Mouse (Mus musculus): ENCODE measurements around the gene AL732309.1. TPM values are rescaled to one million over a fixed set of nuclear protein-coding genes. Genes with fewer than 3 reads are reported as not detected.
A peak's percentile ranks its signal among the peaks of the same experiment; 100 is the strongest.

Gene AL732309.1
- 1 to 10 TPM; 3.8 to 3.9 TPM for total RNA-seq (2021)
- long read RNA-seq, transcript AL732309.1-201 (1 exons, 2,045 nt) = major isoform, 11 of 11 reads
- long read RNA-seq, partial matches to known transcripts = 0 of 11 reads
- long read RNA-seq, other reads (novel, unspliced or antisense) = 0 of 11 reads

- DNase-seq (ENCODE audit: low spot score in 2 of 2) = no peak
These were observed at the start of gene AL732309.1 for GRCm38 (mm10) chr2:25246183-25247072. AL732309.1 (minus strand) TSS chr2:25246863.

GRCm38 (mm10) chr2:25293706-25294105 lies 47.0 kb upstream of the AL732309.1 start:
- DNase-seq (ENCODE audit: low spot score in 2 of 2) = no peak

- peak; percentile 54 to 66 for DNase-seq (ENCODE audit: low spot score in 2 of 2)
These were observed 46.2 kb upstream of the AL732309.1 start for GRCm38 (mm10) chr2:25292856-25293255.

GRCm38 (mm10) chr2:25292054-25292544 lies 45.4 kb upstream of the AL732309.1 start:
- DNase-seq (ENCODE audit: low spot score in 2 of 2) = peak in 1 of 2 experiments; percentile 60

- no peak for DNase-seq (ENCODE audit: low spot score in 2 of 2)
These were observed 44.8 kb upstream of the AL732309.1 start for GRCm38 (mm10) chr2:25291184-25292053.

GRCm38 (mm10) chr2:25290816-25291130 lies 44.1 kb upstream of the AL732309.1 start:
- DNase-seq (ENCODE audit: low spot score in 2 of 2) = peak; percentile 46 to 70

GRCm38 (mm10) chr2:25290101-25290815 lies 43.6 kb upstream of the AL732309.1 start:
- DNase-seq (ENCODE audit: low spot score in 2 of 2) = peak; percentile 71 to 77

- no peak for DNase-seq (ENCODE audit: low spot score in 2 of 2)
These were observed 43.0 kb upstream of the AL732309.1 start, which contains the start of gene Lrrc26 for GRCm38 (mm10) chr2:25289651-25290050. Lrrc26 (plus strand) TSS chr2:25289915.

- no peak for DNase-seq (ENCODE audit: low spot score in 2 of 2)
These were observed 42.2 kb upstream of the AL732309.1 start for GRCm38 (mm10) chr2:25288734-25289345.

- no peak for DNase-seq (ENCODE audit: low spot score in 2 of 2)
These were observed 41.4 kb upstream of the AL732309.1 start, which contains the start of gene Tmem210 for GRCm38 (mm10) chr2:25287927-25288649. Tmem210 (plus strand) TSS chr2:25288145.

- DNase-seq (ENCODE audit: low spot score in 2 of 2) = peak in 1 of 2 experiments; percentile 69
These were observed 40.4 kb upstream of the AL732309.1 start for GRCm38 (mm10) chr2:25286837-25287636.

- DNase-seq (ENCODE audit: low spot score in 2 of 2) = no peak
These were observed 39.7 kb upstream of the AL732309.1 start for GRCm38 (mm10) chr2:25286314-25286713.

- DNase-seq (ENCODE audit: low spot score in 2 of 2) = no peak
These were observed 38.9 kb upstream of the AL732309.1 start for GRCm38 (mm10) chr2:25285551-25285950.

- peak; percentile 65 to 90 for DNase-seq (ENCODE audit: low spot score in 2 of 2)
These were observed 32.5 kb upstream of the AL732309.1 start for GRCm38 (mm10) chr2:25278928-25279882.

- no peak for DNase-seq (ENCODE audit: low spot score in 2 of 2)
These were observed 26.3 kb upstream of the AL732309.1 start for GRCm38 (mm10) chr2:25273010-25273409.

- no peak for DNase-seq (ENCODE audit: low spot score in 2 of 2)
These were observed 25.9 kb upstream of the AL732309.1 start for GRCm38 (mm10) chr2:25272515-25272914.

GRCm38 (mm10) chr2:25271827-25272511 lies 25.3 kb upstream of the AL732309.1 start, which contains the start of the genes Ssna1 and Anapc2:
Ssna1 (minus strand) TSS chr2:25272438.
Anapc2 (plus strand) TSS chr2:25272478.
- DNase-seq (ENCODE audit: low spot score in 2 of 2) = peak; percentile 97 to 99
